Mouse (Mus musculus): Measurements from ENCODE around the gene Gm3147.
"Not testable (repeated sequence)": the region's sequence is repeated elsewhere in the genome, so short reads cannot be mapped to it uniquely, and the experiment has no call there.

Gm3147 gene

DNA sequence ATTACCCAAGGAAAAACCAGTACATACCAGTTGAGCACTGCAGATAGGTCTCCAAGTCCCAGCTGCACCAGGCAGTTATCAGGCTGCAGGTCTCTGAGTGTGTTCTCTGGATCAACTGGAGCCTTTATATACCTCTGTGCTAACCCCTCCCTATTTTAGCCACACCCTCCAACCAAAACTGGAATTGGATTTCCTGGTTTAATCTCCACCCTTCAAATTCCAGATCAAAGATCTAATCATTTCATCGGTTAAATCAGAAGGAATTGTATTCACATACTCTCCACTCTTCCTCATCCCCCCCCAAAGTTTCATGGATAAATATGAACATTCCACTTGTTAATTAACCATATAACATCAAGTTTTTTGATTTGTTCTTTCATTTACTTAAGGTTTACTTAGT lies at the start of gene Gm3147:
Gene Gm3147, minus strand, starts transcription at position 101 of the 400 bp plus-strand sequence.
- DNase-seq (ENCODE audit: low read depth), result not testable (repeated sequence)

DNA sequence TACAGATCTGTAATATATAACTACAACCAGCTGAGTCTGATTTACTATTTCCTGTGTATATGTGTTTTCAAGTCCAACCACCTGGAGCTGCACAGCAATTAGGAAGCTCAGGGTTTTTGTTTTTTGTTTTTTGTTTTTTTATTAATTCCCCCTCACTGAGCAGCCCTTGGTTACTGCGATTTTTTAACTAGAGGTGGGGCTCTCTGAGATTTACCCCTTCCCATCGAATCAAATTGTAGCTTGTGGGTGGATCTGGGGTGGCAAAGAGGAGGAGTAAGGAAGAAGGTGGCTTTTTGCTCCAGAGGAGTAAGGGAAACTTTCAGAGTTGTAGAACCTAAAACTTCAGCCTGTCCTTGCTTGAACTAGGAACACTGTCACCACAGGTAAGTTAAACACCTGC lies 31.9 kb upstream of the Gm3147 start, which contains the start of gene Gm6205:
Gene Gm6205, plus strand, starts transcription at position 301 of the 400 bp plus-strand sequence.
- not testable (repeated sequence) for DNase-seq (ENCODE audit: low read depth)

DNA sequence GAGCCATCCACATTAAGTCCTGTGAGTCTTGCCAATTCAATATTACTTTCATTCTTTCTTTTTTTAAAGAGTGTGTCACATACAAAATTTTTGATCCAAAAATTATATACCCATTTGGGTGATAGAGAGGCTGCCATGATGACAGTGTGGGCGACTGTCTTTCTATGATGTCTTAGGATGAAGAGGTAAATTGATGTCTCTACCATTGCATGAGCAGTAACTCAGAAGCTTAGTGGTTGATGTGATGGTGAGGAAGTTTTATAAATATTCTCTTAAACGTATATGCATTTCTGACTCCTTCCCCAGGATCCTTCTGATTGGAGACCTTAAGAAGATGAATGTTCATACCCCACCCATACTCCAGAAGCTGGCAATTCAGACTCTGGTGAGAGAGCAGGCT lies 7.5 kb upstream of the Gm3147 start, which contains the start of gene Gm6509:
Gene Gm6509, plus strand, starts transcription at position 301 of the 400 bp plus-strand sequence.
- not testable (repeated sequence) for DNase-seq (ENCODE audit: low read depth)
